Mouse (Mus musculus) thymus, adult 2 months (tissue): ENCODE data around the gene Eml3. TPM values are rescaled to one million over a fixed set of nuclear protein-coding genes. Genes with fewer than 3 reads are reported as not detected.

Experiments used
- DNase-seq: peaks from one replicate; pipeline ENCODE4 v3.0.0; 2021
- H3K27ac ChIP-seq: fragments of 200-500 bp; 2 replicates; pipeline ENCODE4 v1.5.1; 2012; ENCODE audit warnings: low read length, control low read depth; ENCODE audit not compliant: control insufficient read depth, insufficient read depth
- H3K27me3 ChIP-seq: fragments of 200-500 bp; 2 replicates; pipeline ENCODE4 v1.6.1; 2012; ENCODE audit warnings: mild to moderate bottlenecking, low read length, moderate library complexity, mixed read lengths; ENCODE audit not compliant: control insufficient read depth, insufficient read depth
- H3K36me3 ChIP-seq: fragments of 200-500 bp; 2 replicates; pipeline ENCODE4 v1.6.1; 2012; ENCODE audit warnings: mild to moderate bottlenecking, low read length, moderate library complexity; ENCODE audit not compliant: control insufficient read depth, insufficient read depth
- H3K4me1 ChIP-seq: fragments of 200-500 bp; replicated peaks from 2 replicates; pipeline ENCODE4 v1.6.1; 2012; ENCODE audit warnings: low read length; ENCODE audit not compliant: control insufficient read depth, insufficient read depth
- H3K4me3 ChIP-seq: fragments of 200-500 bp; 2 replicates; pipeline ENCODE4 v1.5.1; 2012; ENCODE audit warnings: mild to moderate bottlenecking, low read length, control low read depth, moderate library complexity; ENCODE audit not compliant: control insufficient read depth, insufficient read depth
- CTCF ChIP-seq: fragments of 200-500 bp; IDR thresholded peaks from 2 replicates; pipeline ENCODE4 v1.5.1; 2012; ENCODE audit warnings: mild to moderate bottlenecking, control low read depth, low read length, moderate library complexity, borderline replicate concordance; ENCODE audit not compliant: control insufficient read depth, poor library complexity, insufficient read depth; ENCODE audit errors: extremely low read depth
- POLR2A ChIP-seq: fragments of 200-500 bp; IDR thresholded peaks from 2 replicates; pipeline ENCODE4 v1.6.1; 2012; ENCODE audit warnings: mild to moderate bottlenecking, low read length, control low read depth, moderate library complexity; ENCODE audit not compliant: control insufficient read depth, poor library complexity, insufficient read depth; ENCODE audit errors: extremely low read depth
- WGBS: fragments of 180-500 bp; shearing (Covaris S2); methylation state at CpG from one replicate; pipeline ENCODE4 v1.1.7; 2018; 5-methylcytosine and 5-hydroxymethylcytosine counted together
- polyA plus RNA-seq: library from polyadenylated mRNA; depleted of rRNA; stranded (reverse); fragments of >200 nt; gene quantifications from 2 replicates; pipeline ENCODE4 v1.2.3, GENCODE M21; 2012

Gene Eml3
- polyA plus RNA-seq, 1 experiment: 72.3 TPM

DNA sequence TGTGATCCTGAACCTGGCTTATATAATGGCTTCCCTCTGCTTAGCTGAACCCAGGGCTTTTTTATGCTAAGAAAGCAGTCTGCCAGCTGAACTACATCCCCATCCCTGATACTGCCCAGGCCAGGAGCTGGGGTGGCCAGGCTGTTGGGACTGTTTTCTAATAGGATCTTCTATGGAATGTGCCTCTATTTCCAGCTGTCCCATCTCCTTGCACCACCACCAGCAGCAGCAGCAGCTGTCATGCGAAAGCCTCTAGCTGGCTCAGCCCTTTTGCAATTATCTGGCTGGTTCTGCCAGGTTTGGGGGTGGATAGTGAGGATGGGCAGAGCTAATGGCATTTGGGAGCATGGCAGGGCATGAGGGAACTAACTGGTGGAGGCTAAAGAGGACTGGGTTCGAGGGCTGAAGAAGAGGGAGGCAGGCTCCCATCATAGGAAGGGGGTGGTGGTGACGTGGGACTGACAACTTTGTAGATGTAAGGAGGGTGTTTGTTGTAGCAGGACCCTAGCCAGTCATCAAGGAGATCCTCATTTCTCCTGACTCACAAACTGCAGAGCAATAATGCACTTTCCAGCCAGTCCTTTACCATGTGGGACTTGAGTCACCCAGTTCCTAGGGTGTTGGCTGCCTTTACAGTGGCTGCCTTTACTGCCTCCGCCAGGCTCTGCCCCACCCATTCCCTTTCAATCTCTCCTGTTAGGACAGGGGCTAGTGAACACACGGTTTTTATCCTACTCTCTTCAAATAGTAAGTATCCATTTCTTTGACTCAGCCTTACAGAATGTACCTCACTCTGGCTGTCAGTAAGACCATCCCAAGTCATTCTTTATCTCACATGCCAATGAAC is 53.2 kb downstream of the Eml3 start:
- H3K27ac ChIP-seq: no peak overlapping the region
- no peak for DNase-seq
- H3K27me3 ChIP-seq: no peaks in the 10 kb centered on the region
- H3K36me3 ChIP-seq: peaks cover 24% of the 10 kb centered on the region
- 89% methylated on average over 5 of the region's 5 CpGs for WGBS
- no peak overlapping the region for H3K4me3 ChIP-seq
- peaks cover 17% of the 10 kb centered on the region for H3K4me1 ChIP-seq
- TF ChIP-seq POLR2A (no peak), CTCF (no peak)

DNA sequence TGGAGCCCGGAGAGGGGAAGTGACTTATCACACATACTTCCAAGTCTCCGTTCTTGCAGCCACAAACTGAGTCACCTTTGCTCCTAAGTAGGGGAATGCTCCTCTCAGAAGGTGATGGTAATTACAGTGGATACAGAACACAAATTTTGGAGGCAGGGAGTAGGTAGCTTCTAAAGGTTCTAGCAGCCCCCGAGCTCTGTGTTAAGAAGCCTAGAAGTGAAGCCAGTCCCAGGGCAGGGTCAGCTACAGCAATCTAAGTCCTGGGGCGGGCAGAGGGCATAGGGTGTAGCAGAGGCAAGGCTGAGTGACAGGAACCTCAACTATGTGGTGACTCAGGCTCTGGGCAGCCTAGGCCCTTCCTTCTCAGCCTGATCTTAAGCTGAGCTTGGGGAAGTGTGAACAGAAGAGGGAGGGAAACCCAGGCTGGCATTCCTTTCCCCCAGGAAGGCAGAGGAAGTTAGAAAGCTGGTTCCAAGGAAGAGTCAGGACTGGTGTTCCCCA is 53.8 kb downstream of the Eml3 start:
- whole genome bisulfite sequencing: 63% methylated on average over 4 of the region's 4 CpGs
- no peak for DNase-seq

DNA sequence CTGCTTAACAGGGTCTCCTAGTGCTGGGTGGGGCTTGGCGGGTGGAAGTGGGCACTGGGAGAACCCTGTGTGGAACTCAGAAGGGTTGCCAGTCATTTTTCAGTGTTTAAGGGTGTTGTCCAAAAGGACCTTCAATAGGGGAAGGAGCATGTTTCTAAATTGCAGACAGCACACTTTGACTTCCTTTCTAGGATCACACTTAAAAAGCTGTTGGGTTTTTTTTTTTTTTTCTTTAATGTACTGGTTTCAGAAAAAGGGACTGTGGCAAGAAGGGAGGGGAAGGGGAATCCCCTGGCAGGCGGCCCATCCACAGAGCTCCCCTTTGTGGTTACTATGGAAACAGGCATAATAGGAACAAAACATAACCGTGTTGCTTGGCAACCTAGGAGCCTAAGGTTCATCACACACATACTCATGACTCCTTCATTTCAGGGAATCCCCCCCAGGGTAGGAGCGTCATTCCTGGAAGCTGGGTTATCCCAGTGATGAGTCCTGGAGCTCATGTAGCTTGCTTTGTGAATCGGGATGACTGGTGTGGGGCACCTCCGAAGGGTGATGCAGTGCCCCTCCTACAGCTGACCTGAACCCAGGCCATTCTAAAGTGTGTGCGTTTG is 55.0 kb downstream of the Eml3 start:
- WGBS: 8% methylated on average over 7 of the region's 7 CpGs
- Histone ChIP-seq H3K4me3 (no peak overlapping the region), H3K27me3 (peaks cover 7% of the 10 kb centered on the region; the same call in 1 of the 2 replicates), H3K4me1 (peaks cover 21% of the 10 kb centered on the region), H3K36me3 (peaks cover 6% of the 10 kb centered on the region), H3K27ac (no peak overlapping the region)
- TF ChIP-seq POLR2A (no peak), CTCF (no peak)
- peak; percentile 52 for DNase-seq

More for the DNA sequence above, 53.8 kb downstream of the Eml3 start:
- Histone ChIP-seq H3K36me3 (peaks cover 17% of the 10 kb centered on the region), H3K27ac (no peak overlapping the region), H3K4me3 (no peak overlapping the region), H3K27me3 (0 out of 2 replicates have a peak, but pooled peaks cover under 1% of the 10 kb centered on the region), H3K4me1 (peaks cover 17% of the 10 kb centered on the region)
- TF ChIP-seq CTCF (no peak), POLR2A (no peak)

DNA sequence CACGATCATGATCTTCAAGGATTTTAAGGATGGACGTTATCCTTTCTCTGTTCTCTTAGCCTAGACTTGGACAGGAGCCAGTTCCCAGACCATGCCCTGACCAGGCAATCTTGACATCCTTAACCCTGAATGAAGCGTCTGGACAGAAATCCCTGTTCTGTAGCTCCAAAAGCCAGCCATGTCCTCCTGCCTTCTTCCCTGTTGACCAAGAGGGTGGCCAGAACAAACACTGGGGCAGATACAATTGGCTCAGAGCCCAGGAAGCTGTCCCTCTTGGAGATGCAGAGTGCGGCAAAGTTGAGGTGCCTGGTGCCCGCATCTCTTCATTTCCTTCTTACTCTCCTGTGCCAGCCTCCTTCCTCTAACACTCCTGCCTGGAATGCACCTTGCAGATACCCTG is 56.5 kb downstream of the Eml3 start:
- no peak overlapping the region for H3K27ac ChIP-seq
- H3K4me3 ChIP-seq: no peak overlapping the region
- H3K36me3 ChIP-seq: no peaks in the 10 kb centered on the region
- H3K4me1 ChIP-seq: peaks cover 21% of the 10 kb centered on the region
- H3K27me3 ChIP-seq: peaks cover 7% of the 10 kb centered on the region; the same call in 1 of the 2 replicates
- TF ChIP-seq POLR2A (no peak), CTCF (no peak)
- DNase-seq: no peak
- 93% methylated on average over 5 of the region's 5 CpGs for WGBS

DNA sequence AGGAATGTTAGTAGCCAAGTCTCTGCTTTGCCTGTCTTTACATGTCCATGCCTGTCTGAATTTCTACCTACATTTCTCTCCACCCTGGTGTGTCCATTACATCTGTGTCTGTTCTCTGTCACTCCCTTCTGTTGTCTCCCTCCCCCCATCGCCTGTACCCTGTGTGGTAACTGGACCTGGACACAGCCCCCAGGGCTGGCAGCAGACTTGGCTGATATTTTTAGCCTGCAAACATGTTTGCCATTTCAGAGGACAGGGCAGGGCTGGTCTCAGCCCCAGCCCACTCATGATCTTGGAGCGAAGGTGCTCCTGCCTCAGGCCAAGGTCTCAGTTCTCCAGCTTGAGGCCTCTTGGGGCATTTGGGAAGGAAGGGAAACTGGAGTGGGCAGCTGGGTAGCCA is 58.5 kb downstream of the Eml3 start:
- Histone ChIP-seq H3K27ac (no peak overlapping the region), H3K4me1 (peaks cover 19% of the 10 kb centered on the region), H3K4me3 (no peak overlapping the region), H3K27me3 (peaks cover 7% of the 10 kb centered on the region; the same call in 1 of the 2 replicates), H3K36me3 (no peaks in the 10 kb centered on the region)
- TF ChIP-seq CTCF (no peak), POLR2A (no peak)
- DNase-seq: no peak
- 91% methylated on average over 2 of the region's 2 CpGs for WGBS

DNA sequence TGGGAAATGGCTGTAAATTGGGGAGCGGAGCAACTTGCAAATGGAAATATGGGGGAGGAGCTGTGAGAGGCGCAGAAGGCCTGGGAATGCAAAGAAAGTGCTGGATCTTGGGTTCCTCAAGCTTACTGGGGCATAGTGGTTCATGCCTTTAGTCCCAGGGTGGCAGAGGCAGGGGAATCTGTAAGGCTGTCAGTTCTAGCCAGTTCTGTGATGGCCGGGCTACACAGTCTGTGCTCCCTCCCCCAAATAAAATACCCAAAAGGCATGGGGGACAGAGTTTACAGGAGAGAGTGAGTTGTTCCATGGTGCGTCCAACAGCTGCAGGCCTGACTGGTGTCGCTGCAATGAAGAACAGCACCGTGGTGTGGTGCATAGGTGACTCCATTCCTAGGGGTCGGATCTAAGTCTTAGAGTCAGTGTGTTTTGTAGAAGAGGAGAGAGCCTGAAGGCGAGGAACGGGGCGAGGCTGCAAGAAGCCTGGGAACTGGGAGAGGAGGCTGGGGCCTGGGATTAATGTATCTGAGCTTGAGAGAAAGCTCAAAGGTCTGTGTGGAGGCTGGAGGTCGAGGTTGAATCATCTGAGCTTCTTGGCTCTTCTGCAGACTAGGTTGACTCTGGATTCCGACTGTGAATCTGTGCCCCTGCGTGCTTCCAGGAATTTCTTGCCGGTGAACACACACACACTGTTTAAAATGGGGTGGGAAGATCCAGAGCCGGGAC is 59.2 kb downstream of the Eml3 start:
- Histone ChIP-seq H3K27me3 (peaks cover 7% of the 10 kb centered on the region; the same call in 1 of the 2 replicates), H3K4me1 (peaks cover 21% of the 10 kb centered on the region), H3K4me3 (0 out of 2 replicates have a peak overlapping the region, but pooled peaks have one; percentile 53), H3K36me3 (no peaks in the 10 kb centered on the region), H3K27ac (no peak overlapping the region)
- WGBS: 81% methylated on average over 15 of the region's 15 CpGs
- no peak for DNase-seq
- TF ChIP-seq POLR2A (no peak), CTCF (no peak)
